Mouse (Mus musculus) heart, postnatal 0 days (tissue): ENCODE measurements around the gene Adam1a. TPM values are rescaled to one million over a fixed set of nuclear protein-coding genes. Genes with fewer than 3 reads are reported as not detected.

ENCODE experiments used
- ATAC-seq: fragments of 200-750 bp; cut with Nextera tagmentation; 2 replicates; pipeline ENCODE4 v1.8.0; 2017; ENCODE audit warnings: low read depth, moderate number of reproducible peaks, moderate library complexity; ENCODE audit not compliant: insufficient read depth
- DNase-seq: peaks from one replicate; pipeline ENCODE4 v3.0.0-alpha.2; 2016; ENCODE audit warnings: low spot score
- H3K27ac ChIP-seq: fragments of 300-500 bp; sonication (generic); 2 replicates; pipeline ENCODE4 v1.5.1; 2014; ENCODE audit warnings: low read depth, mild to moderate bottlenecking
- H3K27me3 ChIP-seq: fragments of 300-500 bp; sonication (generic); 2 replicates; pipeline ENCODE4 v1.6.1; 2014; ENCODE audit warnings: low read length, mixed read lengths; ENCODE audit not compliant: control insufficient read depth, insufficient read depth
- H3K36me3 ChIP-seq: fragments of 300-500 bp; sonication (generic); replicated peaks from 2 replicates; pipeline ENCODE4 v1.6.1; 2014; ENCODE audit warnings: low read length, mixed read lengths; ENCODE audit not compliant: control insufficient read depth, insufficient read depth
- H3K4me1 ChIP-seq: fragments of 300-500 bp; sonication (generic); 2 replicates; pipeline ENCODE4 v1.6.1; 2014; ENCODE audit warnings: antibody characterized with exemption; ENCODE audit not compliant: control insufficient read depth, insufficient read depth
- H3K4me2 ChIP-seq: fragments of 300-500 bp; sonication (generic); 2 replicates; pipeline ENCODE4 v1.6.1; 2014; ENCODE audit warnings: low read depth, mild to moderate bottlenecking, low read length, moderate library complexity
- H3K4me3 ChIP-seq: fragments of 300-500 bp; sonication (generic); 2 replicates; pipeline ENCODE4 v1.5.1; 2014; ENCODE audit warnings: low read depth, low read length
- H3K9ac ChIP-seq: fragments of 300-500 bp; sonication (generic); replicated peaks from 2 replicates; pipeline ENCODE4 v1.6.1; 2014; ENCODE audit warnings: low read depth, low read length, mixed read lengths
- H3K9me3 ChIP-seq: fragments of 300-500 bp; sonication (generic); replicated peaks from 2 replicates; pipeline ENCODE4 v1.6.1; 2016; ENCODE audit warnings: low read length; ENCODE audit not compliant: control insufficient read depth
- CTCF ChIP-seq: IDR thresholded peaks from 2 replicates; pipeline ENCODE4 v1.5.1; 2016; ENCODE audit warnings: antibody characterized with exemption, control low read depth, low read depth
- EP300 ChIP-seq: IDR thresholded peaks from 2 replicates; pipeline ENCODE4 v1.6.1; 2016; ENCODE audit warnings: antibody characterized with exemption, low read depth
- WGBS: fragments of 180-500 bp; shearing (Covaris S2); extraction: QIAGEN DNeasy Blood & Tissue Kit; methylation state at CpG from one replicate; pipeline ENCODE4 v1.1.7; 2014; 5-methylcytosine and 5-hydroxymethylcytosine counted together
- polyA plus RNA-seq: library from polyadenylated mRNA; unstranded; fragments of >200 nt; fragmentation: Nextera tagmentation; extraction: Ambion mirVana; gene quantifications from 2 replicates; pipeline ENCODE4 v1.2.1, GENCODE M21; 2015
- total RNA-seq: library from RNA; depleted of rRNA; stranded (reverse); fragments of >200 nt; gene quantifications from 2 replicates; pipeline ENCODE4 v1.2.3, GENCODE M21; 2014; ENCODE audit warnings: low replicate concordance

Adam1a gene
- total and polyA plus RNA-seq, 2 experiments from 2014 or later = 0.44 to 4.1 TPM

GRCm38 (mm10) chr5:121592064-121592815 is 47.0 kb upstream of the Adam1a start:
- Histone ChIP-seq H3K4me3 (peak overlapping the region; percentile 65), H3K36me3 (no peaks in the 10 kb centered on the region), H3K9me3 (no peaks in the 10 kb centered on the region), H3K4me2 (peak overlapping the region; percentile 90), H3K4me1 (peaks cover 18% of the 10 kb centered on the region), H3K27ac (no peak overlapping the region), H3K27me3 (no peaks in the 10 kb centered on the region; the same call in 1 of the 2 replicates), H3K9ac (no peak overlapping the region; the same call in 1 of the 2 replicates)
- TF ChIP-seq EP300 (no peak), CTCF (no peak)
- no peak for ATAC-seq
- WGBS = 59% methylated on average over 11 of the region's 11 CpGs
- DNase-seq = no peak

DNA sequence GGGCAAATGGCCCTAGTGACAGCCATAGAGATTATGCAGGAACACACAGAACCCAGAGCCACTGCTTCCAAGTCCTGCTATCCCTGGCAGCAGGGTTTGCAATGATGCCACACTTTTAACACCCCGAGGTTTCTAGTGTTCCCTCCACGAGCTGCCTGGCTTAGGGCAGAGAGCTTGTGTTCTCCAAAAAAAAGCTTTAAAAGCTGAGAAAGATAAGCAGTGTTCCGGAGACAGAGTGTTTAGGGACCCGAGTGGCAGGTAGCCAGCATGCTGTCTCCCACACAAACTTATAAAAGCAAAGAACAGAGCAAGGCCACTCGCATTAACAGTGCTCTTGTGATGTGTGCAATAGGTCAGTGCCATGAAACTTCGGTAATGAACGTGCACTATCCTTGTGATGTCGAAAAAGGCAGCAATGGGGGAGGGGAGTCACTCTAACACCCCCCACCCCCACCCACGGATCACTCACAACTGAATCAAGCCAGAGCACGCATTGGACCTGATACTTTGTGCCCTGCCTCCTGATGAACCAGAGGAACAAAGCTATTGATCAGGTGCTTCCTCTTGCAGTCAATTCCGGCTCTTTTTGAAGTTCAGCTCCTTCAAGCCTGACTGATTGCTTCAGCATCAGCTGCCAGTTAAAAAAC is 46.3 kb upstream of the Adam1a start:
- TF ChIP-seq CTCF (no peak), EP300 (no peak)
- ATAC-seq (no peak), DNase-seq (no peak)
- 0 out of 2 replicates have a peak overlapping the region, but pooled peaks have one; percentile 7 for H3K27ac ChIP-seq
- H3K4me3 ChIP-seq = no peak overlapping the region
- 47% methylated on average over 11 of the region's 11 CpGs for WGBS
- no peaks in the 10 kb centered on the region for H3K9me3 ChIP-seq
- no peaks in the 10 kb centered on the region; the same call in 1 of the 2 replicates for H3K27me3 ChIP-seq
- H3K4me1 ChIP-seq = peaks cover 18% of the 10 kb centered on the region
- H3K9ac ChIP-seq = no peak overlapping the region; the same call in 1 of the 2 replicates
- H3K4me2 ChIP-seq = peak overlapping the region; percentile 90
- no peaks in the 10 kb centered on the region for H3K36me3 ChIP-seq

DNA sequence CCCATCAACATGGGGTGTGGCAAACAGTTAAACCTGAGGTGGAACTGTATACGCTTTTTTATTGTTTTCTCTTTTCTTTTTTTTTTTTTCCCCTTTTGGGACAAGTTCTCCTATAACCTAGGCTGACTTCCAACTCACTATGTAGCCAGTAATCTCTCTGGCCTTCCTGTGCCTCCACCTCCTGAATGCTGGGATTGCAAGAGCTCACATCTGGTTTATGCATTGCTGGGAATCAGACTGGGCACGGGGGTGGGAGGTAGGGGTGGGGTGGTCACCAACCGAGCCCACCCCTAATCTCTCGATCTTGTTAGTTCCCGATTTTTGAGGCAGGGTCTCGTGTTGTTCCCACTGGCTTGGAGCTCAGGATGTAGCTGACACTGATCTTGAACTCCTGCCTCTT is 44.6 kb upstream of the Adam1a start:
- TF ChIP-seq CTCF = no peak
- no peak for TF ChIP-seq EP300
- no peak overlapping the region for H3K4me2 ChIP-seq
- no peaks in the 10 kb centered on the region; the same call in 1 of the 2 replicates for H3K27me3 ChIP-seq
- H3K36me3 ChIP-seq = no peaks in the 10 kb centered on the region
- ATAC-seq (no peak), DNase-seq (no peak)
- no peaks in the 10 kb centered on the region for H3K9me3 ChIP-seq
- peaks cover 13% of the 10 kb centered on the region for H3K4me1 ChIP-seq
- no peak overlapping the region for H3K27ac ChIP-seq
- 66% methylated on average over 6 of the region's 6 CpGs for whole genome bisulfite sequencing
- no peak overlapping the region for H3K9ac ChIP-seq
- no peak overlapping the region for H3K4me3 ChIP-seq

DNA sequence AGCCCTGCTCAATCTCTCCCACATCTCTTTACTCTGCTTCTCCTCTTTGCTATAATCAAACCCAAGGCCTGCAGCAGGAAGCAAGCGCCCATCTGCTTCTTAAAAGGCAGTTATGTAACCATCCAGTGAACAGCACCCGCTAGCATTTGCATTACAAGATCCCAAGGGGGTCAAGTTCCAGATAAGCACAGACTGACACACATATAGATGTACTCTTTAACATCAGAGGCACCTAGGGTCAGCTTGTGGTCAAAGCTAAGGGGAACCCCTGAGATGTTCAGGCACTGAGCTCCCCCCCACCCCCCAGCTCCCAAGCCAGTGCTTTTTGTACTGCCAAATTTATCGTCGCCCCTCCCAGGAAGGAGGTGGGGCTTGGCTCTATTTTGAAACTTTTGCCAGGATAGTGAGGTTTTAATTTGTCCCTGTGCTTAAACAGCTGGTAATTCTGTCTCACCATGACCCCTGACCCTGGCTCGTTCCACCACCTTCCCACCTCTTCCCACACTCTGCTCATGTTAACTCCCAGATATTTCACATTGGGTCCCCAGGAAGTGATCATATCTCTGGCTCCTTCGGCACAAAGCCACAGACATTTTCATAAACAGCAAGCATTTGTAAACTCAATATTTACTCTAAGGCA is 41.2 kb upstream of the Adam1a start:
- Histone ChIP-seq H3K27me3 (no peaks in the 10 kb centered on the region; the same call in 1 of the 2 replicates), H3K4me2 (peak overlapping the region; percentile 27; the same call in 1 of the 2 replicates), H3K9ac (no peak overlapping the region), H3K9me3 (no peaks in the 10 kb centered on the region), H3K4me1 (peaks cover 10% of the 10 kb centered on the region; the same call in 1 of the 2 replicates), H3K36me3 (no peaks in the 10 kb centered on the region), H3K4me3 (no peak overlapping the region), H3K27ac (no peak overlapping the region)
- DNase-seq = no peak
- ATAC-seq = no peak
- WGBS = 49% methylated on average over 6 of the region's 6 CpGs
- TF ChIP-seq EP300 = no peak
- no peak for TF ChIP-seq CTCF

DNA sequence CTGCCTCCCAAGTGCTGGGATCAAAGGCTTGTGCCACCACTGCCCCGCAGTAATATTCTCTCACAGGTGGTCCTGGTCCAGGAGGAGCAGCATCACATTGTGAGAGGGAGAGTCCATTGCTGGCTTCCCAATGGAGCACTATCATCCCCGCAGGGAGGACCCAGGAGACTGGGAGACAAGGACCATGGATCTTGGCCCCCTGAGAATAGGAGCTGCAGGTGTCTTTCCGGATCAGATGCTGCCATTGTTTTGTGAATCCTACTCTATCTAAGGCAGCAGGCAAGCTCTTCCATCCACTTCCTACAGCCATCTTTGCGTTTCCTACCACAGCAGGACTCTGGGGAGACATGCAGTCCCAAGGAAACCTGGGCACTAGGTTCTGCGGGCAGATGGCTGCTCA is 40.4 kb upstream of the Adam1a start:
- DNase-seq (no peak), ATAC-seq (no peak)
- Histone ChIP-seq H3K27ac (no peak overlapping the region), H3K4me2 (no peak overlapping the region), H3K36me3 (no peaks in the 10 kb centered on the region), H3K27me3 (no peaks in the 10 kb centered on the region), H3K4me3 (no peak overlapping the region), H3K9me3 (no peaks in the 10 kb centered on the region), H3K4me1 (peaks cover 10% of the 10 kb centered on the region; the same call in 1 of the 2 replicates), H3K9ac (no peak overlapping the region)
- 82% methylated on average over 5 of the region's 5 CpGs for WGBS
- TF ChIP-seq CTCF (no peak), EP300 (no peak)
